Mouse (Mus musculus): ENCODE measurements around the gene Gpank1. TPM values are rescaled to one million over a fixed set of nuclear protein-coding genes. Genes with fewer than 3 reads are reported as not detected.

Gene Gpank1
- total RNA-seq (2021) = 19.0 and 19.4 TPM in 2 replicates
- long read RNA-seq, transcript Gpank1-202 (3 exons, 1,518 nt) = major isoform, 5 of 15 reads
- long read RNA-seq, partial matches to known transcripts = 0 of 15 reads
- long read RNA-seq, other reads (novel, unspliced or antisense) = 9 of 15 reads

DNA sequence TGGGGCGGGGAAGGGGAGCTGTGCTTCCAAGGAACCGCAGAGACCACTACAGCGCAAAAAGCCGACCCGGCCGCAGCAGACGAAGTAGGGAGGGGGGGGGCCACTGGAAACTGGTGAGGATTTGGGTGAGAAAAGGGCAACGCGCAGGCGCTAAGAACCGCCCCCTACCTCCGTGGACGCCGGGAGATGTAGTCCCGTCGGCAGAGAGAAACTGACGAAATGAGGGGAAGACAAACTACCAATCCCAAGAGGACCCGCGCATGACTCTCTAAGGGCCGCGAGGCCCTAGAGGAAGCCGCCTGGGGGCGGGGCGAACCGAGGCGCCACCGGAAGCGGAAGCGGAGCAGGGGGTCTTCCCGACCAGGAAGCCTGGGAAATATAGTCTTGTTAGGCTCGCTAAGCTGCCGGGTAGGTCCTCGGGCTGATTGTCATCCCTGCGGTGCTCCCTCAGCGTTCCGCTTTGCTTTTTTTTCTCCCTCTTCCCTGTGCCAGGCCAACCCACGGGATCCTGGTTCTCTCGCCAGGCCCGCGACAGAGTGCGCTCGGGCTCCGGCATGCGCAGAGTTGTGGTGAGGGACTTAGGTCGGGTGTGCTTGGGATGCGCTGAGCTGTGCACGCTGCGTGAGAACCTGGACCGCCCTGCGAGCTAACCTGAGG, at the start of gene Gpank1:
TSS of gene Gpank1 (plus strand) at position 313 of the 657 bp plus-strand sequence.
- peak; percentile 97 for DNase-seq

DNA sequence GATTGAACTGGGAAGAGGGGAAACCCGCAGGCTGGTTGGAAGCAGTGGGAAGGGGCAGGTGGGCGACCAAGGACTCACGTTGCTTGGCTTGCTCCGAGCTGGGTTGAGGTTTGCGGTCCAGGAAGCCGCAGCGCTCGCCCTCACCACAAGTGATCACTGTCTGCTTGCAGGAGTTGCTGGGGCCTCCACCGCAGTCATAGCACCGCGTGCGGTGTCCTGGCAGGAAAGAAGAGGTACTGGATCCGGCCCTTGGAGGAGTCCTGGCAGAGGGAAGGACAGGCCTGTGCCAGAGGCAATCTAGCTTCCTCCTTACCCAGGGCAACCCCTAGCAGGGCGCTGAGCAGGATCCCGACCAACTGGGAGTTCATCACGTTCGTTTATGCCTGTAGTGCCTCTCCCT, 47.2 kb upstream of the Gpank1 start:
- no peak for DNase-seq

DNA sequence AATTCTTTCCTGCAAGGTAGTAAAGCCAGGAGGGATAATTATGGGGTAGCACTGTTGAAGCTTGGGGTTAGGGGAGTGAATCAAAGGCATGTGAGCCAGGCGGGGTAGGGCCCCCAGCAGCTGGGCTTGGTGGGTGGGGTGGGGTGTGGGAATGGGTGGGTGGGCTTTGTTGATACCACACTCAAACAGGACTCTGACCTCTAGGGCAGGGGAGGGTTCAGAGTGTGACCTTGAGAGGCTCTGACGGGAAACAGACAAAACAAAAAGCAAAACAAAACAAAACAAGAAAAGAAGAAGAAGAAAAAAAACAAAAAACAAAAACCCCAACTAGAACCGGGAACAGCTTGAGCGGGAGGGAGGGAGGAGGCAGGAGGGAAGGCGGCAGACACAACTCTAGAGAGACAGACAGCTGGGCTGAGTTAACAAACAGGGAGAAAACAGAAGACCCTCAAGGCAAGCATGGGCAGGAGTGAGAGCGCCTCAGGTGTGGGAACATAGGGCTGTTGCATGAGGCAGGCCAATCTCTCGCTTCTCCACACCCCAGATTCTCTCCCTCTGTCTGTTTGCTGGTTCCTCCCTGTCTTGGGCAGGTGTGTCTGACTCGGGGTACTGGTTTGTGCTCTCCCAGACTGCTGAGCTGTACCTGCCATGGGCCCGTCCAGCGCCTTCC, 44.6 kb upstream of the Gpank1 start, which contains the start of gene Ly6g6e:
TSS of gene Ly6g6e (plus strand) at position 396 of the 670 bp plus-strand sequence.
- no peak for DNase-seq

DNA sequence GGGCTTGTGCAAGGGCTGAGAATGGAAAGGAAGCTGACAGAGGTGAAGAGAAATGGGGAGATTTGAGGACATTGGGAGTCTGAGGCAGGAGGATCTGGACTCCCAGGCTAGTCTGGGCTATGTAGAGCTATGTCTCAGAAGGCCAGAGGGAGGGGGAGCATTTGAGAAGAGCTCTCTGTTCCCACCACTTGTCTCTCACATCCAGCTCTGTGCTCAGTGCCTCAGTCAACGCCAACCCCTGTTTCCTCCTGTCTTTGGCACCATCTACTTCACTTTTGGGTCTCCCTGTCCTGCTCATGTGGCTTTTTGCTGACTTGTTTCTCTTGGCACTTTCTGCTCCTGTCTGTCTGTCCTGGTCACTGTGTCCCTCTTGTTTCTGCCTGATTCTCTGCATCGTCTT, 44.0 kb upstream of the Gpank1 start:
- no peak for DNase-seq

DNA sequence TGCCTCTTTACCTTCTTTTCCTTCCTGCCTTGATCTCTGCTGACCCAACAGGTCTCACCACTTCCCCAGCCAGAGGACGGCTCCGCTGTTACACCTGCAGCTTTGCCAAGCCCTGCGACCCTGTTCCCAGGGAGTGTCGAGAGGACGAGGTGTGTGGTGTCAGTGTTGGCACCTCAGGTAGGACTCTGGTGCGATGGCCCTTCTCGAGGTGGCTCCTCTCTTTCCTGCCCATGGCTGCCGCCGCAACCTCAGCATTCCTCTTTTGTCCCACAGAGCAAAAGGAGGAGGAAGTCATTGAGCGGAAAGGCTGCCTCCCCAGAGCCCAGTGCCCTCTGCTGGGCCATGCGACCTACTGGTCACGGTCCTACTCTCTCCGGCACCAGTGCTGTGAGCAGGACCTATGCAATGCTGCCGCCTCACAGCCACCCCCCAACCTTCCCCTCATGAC, 43.4 kb upstream of the Gpank1 start, which contains the start of gene Ly6g6d:
TSS of gene Ly6g6d (minus strand) at position 280 of the 448 bp plus-strand sequence.
- peak; percentile 31 for DNase-seq

DNA sequence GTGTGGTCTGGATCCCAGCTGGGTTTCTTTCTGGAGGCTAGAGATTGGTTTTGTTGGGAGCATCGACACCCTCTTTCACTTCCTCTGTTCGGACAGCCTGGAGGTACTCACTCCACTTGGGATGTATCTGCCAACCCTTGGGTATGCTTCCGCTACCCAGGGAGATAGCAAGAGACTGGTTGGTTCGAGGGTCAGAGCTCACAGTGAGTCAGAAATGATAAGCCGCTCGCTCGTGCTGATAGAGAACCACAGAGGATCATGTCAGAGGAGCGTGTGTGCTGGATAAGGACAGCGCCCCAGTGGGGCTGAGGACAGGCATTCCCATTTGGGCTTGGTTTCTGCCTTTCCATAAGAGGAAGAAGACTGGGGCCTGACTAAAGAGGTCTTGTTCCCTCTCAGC, 41.5 kb upstream of the Gpank1 start:
- no peak for DNase-seq

DNA sequence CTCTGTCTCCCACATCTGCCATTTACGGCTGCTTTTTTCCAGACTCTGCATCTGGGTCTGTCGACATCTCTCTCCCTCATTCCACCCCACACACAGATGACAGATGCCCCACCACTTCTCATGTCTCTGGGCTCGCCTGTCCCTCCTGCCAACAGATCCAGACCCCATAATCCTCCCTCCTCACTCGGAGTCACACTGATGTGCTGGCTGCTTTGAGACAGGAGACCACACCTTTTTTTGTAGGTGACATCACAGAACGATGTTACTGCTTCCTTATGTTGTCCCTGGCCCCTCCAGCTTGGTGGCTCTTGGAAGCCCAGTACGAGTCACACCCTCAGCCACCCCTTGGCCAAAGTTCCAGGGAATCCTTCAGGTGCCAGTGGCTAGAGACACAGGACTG, 41.0 kb upstream of the Gpank1 start:
- DNase-seq = no peak

DNA sequence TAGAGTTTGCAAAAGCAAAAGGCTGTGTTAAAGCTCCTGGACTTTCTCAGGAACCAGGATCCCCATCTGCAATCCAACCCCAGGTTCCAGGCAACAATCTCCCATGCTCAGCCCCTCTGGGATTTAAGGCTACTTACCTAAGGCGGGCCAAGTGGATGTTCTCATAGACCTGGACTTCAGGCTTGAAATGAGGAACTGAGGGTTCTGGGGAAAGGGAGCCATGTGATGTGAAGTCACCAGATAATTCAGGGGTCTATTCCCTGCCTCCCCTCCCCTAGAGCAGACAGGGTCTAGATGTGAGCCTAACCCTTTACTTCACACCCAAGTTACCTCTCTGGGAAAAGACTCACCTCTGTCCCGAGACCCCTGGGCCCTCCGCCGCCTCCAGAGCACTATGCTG, 40.5 kb upstream of the Gpank1 start:
- DNase-seq = no peak

DNA sequence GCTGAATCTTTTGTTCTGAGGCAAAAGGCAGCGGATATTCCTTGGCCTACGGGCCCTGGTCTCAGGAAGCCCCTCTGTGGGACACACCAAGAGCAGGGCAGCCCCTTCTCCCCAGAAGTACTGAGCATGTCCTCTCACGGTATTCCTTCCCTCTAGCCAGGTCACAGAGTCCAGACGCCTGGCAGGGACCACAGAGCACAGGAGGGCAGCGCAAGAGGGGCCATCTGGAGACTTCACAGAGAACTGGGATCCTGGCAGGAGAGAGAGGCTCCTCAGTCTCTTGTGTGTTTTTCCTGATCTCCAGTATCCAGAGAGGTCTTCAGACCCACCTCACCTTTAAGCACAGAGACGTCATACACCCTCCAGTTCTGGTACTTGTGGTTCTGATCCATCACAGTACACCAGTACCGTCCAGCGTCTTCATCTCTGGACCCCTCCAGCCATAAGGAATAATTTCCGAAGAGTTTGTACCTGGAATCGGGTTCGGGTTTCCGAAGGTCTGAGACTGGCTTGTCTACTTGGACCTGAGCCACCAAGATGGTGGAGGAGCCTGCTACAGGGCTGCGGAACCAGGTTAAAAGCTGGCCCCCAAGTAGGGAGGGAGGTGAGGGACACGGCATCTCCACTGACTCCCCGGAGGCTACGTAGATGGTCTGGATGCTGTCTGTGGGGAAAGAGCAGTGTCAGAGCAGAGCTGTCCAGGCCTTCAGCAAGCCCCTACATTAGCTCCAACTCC, 38.2 kb upstream of the Gpank1 start:
- no peak for DNase-seq

DNA sequence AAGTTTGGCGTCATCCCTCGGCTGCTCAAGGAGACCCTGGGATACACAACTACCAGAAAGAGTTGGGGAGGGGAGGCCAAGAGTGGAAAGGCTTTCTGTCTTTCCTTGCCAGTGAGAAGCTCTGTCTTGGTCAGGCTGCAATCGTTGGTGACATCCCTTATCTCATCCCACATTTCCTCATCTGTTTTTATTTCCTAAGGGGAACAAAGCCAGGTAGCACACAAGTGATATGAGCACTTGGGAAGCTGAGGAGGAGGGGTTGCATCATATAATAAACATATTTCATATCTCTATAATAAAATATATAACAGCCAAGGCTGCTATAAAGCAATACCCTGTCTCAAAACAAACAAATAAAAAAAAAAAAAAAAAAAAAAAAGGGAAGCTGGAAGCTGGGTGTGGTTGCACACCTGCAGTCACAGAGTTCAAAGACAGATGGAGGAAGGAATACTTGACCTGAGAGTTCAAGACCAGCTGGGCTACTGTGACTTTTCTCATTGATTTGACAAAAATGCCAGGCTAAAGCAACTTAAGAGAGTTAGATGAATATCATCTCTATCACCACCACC, 37.2 kb upstream of the Gpank1 start:
- no peak for DNase-seq

DNA sequence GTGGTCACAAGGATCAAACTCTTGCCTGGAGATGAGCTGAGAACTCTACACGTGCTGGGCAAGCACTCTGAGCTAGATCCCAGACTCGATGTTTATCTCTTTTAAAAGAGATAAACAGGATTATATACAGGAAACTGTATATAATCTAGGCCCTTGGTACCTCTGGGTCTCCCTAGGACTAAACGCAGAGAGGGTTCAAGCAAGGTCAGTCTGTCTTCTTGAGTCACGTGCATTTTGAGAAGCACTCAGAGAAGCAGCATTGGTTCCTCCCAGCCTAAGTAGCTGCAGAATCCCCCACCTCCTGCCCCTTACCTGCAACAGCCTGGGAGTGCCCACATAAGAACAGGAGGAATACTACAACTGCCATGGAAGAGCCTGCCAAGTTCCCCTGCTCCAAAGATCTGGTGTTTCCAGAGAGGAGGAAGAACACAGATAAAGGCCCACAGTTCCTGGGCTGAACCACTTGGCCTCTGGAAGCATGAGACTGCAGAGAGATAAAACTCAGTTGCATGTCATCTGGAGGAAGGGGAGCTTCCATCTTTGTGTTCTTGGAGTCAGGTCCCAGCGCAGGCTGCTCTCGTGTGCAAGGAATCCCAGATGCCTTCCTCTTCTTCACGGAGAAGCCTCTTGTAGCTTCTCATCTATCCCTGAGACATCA, 35.9 kb upstream of the Gpank1 start, which contains the start of gene Ly6g6f:
TSS of gene Ly6g6f (minus strand) at position 403 of the 658 bp plus-strand sequence.
- no peak for DNase-seq

DNA sequence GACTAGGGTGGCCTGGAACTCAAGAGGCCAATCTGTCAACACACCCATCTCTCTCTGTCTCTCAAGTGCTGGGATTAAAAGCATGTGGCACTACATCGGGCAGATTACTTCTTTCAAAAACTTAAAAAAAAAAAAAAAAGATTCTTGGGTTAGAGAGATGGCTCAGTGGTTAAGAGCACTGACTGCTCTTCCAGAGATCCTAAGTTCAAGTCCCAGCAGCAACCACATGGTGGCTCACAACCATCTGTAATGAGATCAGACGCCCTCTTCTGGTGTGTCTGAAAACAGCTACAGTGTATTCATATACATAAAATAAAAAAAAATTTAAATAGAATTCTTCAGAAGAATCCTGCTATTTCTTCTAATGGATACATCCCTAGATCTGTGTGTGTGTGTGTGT, 33.1 kb upstream of the Gpank1 start:
- no peak for DNase-seq

DNA sequence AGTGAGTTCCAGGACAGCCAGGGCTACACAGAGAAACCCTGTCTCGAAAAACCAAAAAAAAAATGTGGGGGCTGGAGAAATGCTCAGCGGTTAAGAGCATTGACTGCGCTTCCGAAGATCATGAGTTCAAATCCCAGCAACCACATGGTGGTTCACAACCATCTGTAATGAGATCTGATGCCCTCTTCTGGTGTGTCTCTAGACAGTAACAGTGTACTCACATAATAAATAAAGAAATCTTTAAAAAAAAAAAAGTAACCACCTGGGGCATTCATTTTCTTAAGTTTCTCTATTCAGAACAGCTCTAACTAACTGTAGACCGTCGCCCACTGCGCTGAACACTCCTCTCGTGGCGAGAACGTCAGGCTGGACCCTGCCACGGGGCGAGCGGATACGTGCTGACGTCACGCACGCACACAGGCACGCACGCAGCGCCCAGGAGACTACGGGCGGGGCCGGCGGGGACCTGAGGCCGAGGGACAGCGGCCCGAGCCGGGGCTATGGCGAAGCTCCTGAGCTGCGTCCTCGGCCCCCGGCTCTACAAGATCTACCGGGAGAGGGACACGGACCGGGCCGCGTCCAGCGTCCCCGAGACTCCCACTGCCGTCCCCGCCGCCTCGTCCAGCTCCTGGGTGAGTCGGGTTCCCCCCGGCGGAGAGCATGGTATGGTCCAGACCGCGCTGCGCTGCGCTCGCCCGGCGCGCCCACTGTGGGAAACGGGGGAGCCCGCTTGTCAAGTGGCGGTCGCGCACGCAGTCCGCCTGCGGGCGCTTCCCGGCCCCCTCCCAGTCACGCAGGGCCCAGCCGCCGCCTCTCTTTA, 32.2 kb upstream of the Gpank1 start, which contains the start of gene Abhd16a:
TSS of gene Abhd16a (plus strand) at position 439 of the 820 bp plus-strand sequence.
- DNase-seq = peak; percentile 93

DNA sequence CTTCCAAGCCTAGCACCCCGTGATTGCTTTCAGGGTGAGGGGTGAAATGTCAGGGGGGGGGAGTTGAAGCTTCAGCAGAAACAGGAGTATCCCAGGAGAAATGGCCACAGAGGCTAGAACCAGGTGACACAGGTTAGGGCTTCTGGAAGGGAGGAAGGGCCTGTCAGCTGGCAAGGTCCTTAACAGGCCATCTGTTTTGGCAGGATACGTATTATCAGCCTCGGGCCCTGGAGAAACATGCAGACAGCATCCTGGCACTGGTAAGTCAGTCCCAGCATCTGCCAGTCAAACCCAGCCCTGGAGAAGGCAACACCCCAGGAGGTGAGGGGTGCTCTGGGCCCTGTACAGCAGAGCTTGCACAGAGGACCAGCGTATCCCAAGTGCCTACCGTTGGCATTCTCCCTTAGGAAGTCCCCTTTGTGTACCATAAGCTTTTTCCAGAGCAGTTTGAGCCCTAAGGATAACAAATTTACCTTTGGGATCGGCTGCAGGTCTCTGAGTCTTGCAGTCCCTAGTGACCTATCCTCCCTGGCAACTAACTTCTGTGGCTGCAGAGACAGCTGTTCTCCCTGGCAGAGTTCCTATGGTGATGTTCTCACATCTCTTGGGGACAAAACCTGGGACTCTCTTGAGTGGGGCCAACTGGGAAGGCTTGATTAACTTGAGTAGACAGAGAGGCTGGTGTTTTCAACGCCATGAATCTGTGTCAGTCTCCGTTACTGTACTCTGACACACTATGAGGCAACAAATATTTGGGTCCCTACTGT, 30.9 kb upstream of the Gpank1 start:
- DNase-seq = peak; percentile 23

DNA sequence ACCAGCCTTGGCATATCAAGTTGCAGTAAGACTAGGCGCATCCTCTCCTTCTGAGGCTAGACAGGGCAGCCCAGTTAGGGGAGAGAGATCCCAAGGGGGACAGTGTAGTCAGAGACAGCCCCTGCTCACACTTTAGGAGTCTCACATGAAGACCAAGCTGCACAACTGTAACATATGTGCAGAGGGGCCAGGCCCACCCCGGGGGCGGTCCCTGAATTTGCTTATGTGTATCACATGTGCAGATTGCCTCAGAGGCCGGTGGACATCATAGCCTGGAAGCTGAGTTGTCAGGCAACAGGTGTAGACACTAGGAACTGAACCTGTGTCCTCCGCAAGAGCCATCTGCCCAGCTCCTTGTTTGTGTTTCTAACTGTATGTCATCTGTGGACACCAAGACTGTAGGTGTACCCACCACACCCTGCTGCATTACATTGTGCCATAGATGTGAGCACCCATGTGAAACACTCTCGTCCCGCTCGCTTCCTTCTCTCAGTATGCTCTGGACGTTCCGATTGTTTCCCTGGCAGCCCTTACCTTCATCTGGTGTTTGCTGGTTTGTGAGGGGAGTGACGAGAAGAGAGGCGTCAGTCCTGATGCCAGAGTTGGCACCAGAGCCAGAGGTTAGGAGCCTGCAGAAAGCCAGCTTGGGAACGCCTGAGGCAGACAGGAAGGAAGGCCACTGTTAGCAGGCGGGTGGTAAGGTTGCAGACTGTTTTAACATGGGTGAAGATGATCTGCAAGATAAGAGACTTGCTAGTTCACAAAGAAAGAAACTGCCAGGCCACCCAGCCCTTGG, 28.7 kb upstream of the Gpank1 start:
- DNase-seq = no peak

DNA sequence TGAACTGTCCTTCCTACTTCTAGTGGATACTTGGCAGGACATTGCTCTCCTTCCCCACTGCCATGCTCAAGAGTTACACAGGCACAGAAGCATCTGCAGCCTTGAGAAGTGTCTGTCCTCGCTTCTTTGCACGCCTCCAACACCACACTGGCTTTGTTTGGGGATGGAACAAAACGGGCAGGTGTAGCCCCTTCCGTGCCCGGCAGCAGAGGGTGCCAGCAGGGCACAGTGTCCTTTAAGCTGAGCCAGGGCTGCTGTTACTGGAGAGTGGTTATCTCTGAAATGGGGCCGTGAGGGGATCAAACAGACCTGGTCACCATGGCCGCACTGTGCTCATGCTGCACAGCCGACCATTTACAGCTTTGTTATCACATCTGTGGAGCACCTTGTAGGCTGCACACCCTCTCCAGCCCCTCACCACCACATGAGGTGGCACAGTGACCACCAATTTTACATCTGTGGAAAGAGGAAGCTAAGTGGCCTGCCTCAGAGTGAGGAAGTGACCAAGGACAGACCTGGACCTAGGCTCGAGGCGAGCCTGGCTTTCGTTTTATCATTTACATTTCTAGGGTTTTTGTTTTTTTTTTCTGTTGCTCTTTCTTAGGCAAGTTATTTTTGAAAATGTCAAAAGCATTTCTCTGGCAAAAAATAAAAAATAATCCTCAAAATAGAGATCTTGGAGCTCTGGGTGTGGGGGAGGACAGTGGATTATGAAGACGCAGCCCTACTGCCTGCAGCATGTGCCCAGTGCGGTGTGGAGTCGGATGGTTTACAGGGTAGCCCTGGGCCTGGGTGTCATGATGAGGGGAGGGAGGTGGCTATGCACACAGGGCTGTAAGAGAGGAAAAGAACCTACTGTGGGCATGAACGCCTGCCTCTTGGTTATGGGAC, 26.5 kb upstream of the Gpank1 start:
- DNase-seq = no peak

DNA sequence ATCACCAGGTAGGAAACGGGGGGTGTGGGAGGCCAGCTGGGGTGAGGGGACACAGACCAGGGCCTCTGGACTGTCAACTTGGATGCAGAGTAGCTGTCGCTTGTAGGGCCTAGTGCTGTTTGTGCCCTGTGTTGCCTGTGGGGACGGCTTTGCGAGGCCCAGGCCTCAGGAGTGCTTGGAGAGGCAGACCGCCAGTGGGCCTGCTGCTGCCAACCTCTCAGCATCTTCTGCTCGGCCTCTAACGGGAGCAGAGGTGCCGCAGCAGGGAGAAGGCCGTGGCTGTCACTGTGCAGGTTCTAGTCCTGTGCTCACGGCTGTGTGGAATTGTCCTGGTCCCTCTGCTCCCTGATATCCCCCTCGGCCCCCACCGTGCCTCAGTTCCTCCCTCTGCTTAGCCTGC, 24.7 kb upstream of the Gpank1 start:
- no peak for DNase-seq

DNA sequence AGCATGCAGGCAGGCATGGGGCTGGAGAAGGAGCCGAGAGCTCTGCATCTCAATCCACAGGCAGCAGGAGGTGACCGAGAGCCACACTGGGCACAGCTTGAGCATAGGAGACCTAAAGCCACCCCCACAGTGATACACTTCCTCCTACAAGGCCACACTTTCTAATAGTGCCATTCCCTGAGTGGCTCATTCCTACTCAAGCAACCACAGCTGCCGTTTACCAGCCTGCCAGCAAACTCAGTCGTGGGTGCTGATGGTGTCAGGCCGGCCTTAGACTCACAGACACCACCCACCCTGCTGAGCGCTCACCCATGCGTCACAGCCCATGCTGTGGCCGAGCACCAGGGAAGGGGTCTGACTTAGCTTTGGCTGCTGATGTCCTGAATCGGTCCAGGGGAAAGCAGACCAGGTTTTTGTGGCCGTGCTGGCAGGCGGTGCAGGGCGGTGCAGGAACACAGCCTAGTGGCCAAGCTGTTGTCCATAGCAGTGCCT, 24.0 kb upstream of the Gpank1 start:
- no peak for DNase-seq
